Mouse (Mus musculus): Measurements from ENCODE around the gene Cacna1a. TPM values are rescaled to one million over a fixed set of nuclear protein-coding genes. Genes with fewer than 3 reads are reported as not detected.

Cacna1a gene
- total RNA-seq, 2 experiments from 2014 or later, result not detected

- no peak for ATAC-seq (replicated peaks; ENCODE audit: low FRiP score, poor library complexity, severe bottlenecking)
These were observed 241.3 kb downstream of the Cacna1a start for GRCm38 (mm10) chr8:84629586-84629985.

GRCm38 (mm10) chr8:84630145-84630544 is 241.9 kb downstream of the Cacna1a start:
- no peak for ATAC-seq (replicated peaks; ENCODE audit: low FRiP score, poor library complexity, severe bottlenecking)

GRCm38 (mm10) chr8:84631813-84632212 is 243.6 kb downstream of the Cacna1a start:
- no peak for ATAC-seq (replicated peaks; ENCODE audit: low FRiP score, poor library complexity, severe bottlenecking)

GRCm38 (mm10) chr8:84633841-84634584 is 245.8 kb downstream of the Cacna1a start:
- no peak for ATAC-seq (replicated peaks; ENCODE audit: low FRiP score, poor library complexity, severe bottlenecking)

- no peak for ATAC-seq (replicated peaks; ENCODE audit: low FRiP score, poor library complexity, severe bottlenecking)
These were observed 246.6 kb downstream of the Cacna1a start for GRCm38 (mm10) chr8:84634849-84635304.

- ATAC-seq (replicated peaks; ENCODE audit: low FRiP score, poor library complexity, severe bottlenecking), result no peak
These were observed 247.3 kb downstream of the Cacna1a start for GRCm38 (mm10) chr8:84635397-84636050.

GRCm38 (mm10) chr8:84636051-84636691 is 247.9 kb downstream of the Cacna1a start:
- no peak for ATAC-seq (replicated peaks; ENCODE audit: low FRiP score, poor library complexity, severe bottlenecking)

- ATAC-seq (replicated peaks; ENCODE audit: low FRiP score, poor library complexity, severe bottlenecking), result no peak
These were observed 249.8 kb downstream of the Cacna1a start for GRCm38 (mm10) chr8:84637946-84638554.

GRCm38 (mm10) chr8:84638555-84639161 is 250.4 kb downstream of the Cacna1a start:
- ATAC-seq (replicated peaks; ENCODE audit: low FRiP score, poor library complexity, severe bottlenecking), result no peak

- ATAC-seq (replicated peaks; ENCODE audit: low FRiP score, poor library complexity, severe bottlenecking), result peak; percentile 92
These were observed 251.1 kb downstream of the Cacna1a start for GRCm38 (mm10) chr8:84639162-84640009.

GRCm38 (mm10) chr8:84640010-84640588 is 251.9 kb downstream of the Cacna1a start:
- no peak for ATAC-seq (replicated peaks; ENCODE audit: low FRiP score, poor library complexity, severe bottlenecking)

GRCm38 (mm10) chr8:84640617-84641294 is 252.5 kb downstream of the Cacna1a start:
- ATAC-seq (replicated peaks; ENCODE audit: low FRiP score, poor library complexity, severe bottlenecking), result no peak

- ATAC-seq (replicated peaks; ENCODE audit: low FRiP score, poor library complexity, severe bottlenecking), result no peak
These were observed 253.5 kb downstream of the Cacna1a start for GRCm38 (mm10) chr8:84641578-84642361.

- ATAC-seq (replicated peaks; ENCODE audit: low FRiP score, poor library complexity, severe bottlenecking), result no peak
These were observed 254.8 kb downstream of the Cacna1a start for GRCm38 (mm10) chr8:84643019-84643418.

- no peak for ATAC-seq (replicated peaks; ENCODE audit: low FRiP score, poor library complexity, severe bottlenecking)
These were observed 258.6 kb downstream of the Cacna1a start for GRCm38 (mm10) chr8:84646800-84647199.

GRCm38 (mm10) chr8:84647461-84647901 is 259.2 kb downstream of the Cacna1a start:
- peak; percentile 62 for ATAC-seq (replicated peaks; ENCODE audit: low FRiP score, poor library complexity, severe bottlenecking)

GRCm38 (mm10) chr8:84650213-84650612 is 262.0 kb downstream of the Cacna1a start:
- no peak for ATAC-seq (replicated peaks; ENCODE audit: low FRiP score, poor library complexity, severe bottlenecking)
